Mouse (Mus musculus) limb, embryonic 11.5 days (tissue): ENCODE results near the gene Frmpd1. TPM values are rescaled to one million over a fixed set of nuclear protein-coding genes. Genes with fewer than 3 reads are reported as not detected.

Experiments
- ATAC-seq: fragments of 200-750 bp; cut with Nextera tagmentation; 2 replicates; pipeline ENCODE4 v1.8.0; 2017; ENCODE audit warnings: low read depth; ENCODE audit not compliant: insufficient number of reproducible peaks, low FRiP score, low TSS enrichment
- DNase-seq: peaks from one replicate; pipeline ENCODE4 v3.0.0-alpha.2; 2015; ENCODE audit warnings: low spot score
- H3K27ac ChIP-seq: fragments of 300-500 bp; sonication (generic); replicated peaks from 2 replicates; pipeline ENCODE4 v1.5.1; 2014; ENCODE audit warnings: low read depth, mild to moderate bottlenecking, low read length
- H3K27me3 ChIP-seq: fragments of 300-500 bp; sonication (generic); 2 replicates; pipeline ENCODE4 v1.6.1; 2014; ENCODE audit warnings: mild to moderate bottlenecking, low read length, mixed read lengths; ENCODE audit not compliant: control insufficient read depth, insufficient read depth
- H3K36me3 ChIP-seq: fragments of 300-500 bp; sonication (generic); 2 replicates; pipeline ENCODE4 v1.6.1; 2014; ENCODE audit warnings: mild to moderate bottlenecking, low read length, moderate library complexity, mixed read lengths; ENCODE audit not compliant: control insufficient read depth, insufficient read depth
- H3K4me1 ChIP-seq: fragments of 300-500 bp; sonication (generic); 2 replicates; pipeline ENCODE4 v1.6.1; 2014; ENCODE audit warnings: low read length, mixed read lengths; ENCODE audit not compliant: control insufficient read depth, insufficient read depth
- H3K4me2 ChIP-seq: fragments of 300-500 bp; sonication (generic); 2 replicates; pipeline ENCODE4 v1.6.1; 2014; ENCODE audit warnings: low read depth, mild to moderate bottlenecking, moderate library complexity; ENCODE audit not compliant: severe bottlenecking
- H3K4me3 ChIP-seq: fragments of 300-500 bp; sonication (generic); 2 replicates; pipeline ENCODE4 v1.5.1; 2014; ENCODE audit warnings: low read depth, low read length
- H3K9ac ChIP-seq: fragments of 300-500 bp; sonication (generic); 2 replicates; pipeline ENCODE4 v1.6.1; 2014; ENCODE audit warnings: mild to moderate bottlenecking, low read length
- H3K9me3 ChIP-seq: fragments of 300-500 bp; sonication (generic); 2 replicates; pipeline ENCODE4 v1.6.1; 2016; ENCODE audit warnings: low read length; ENCODE audit not compliant: control insufficient read depth
- WGBS: fragments of 180-500 bp; shearing (Covaris S2); extraction: QIAGEN DNeasy Blood & Tissue Kit; methylation state at CpG from one replicate; pipeline ENCODE4 v1.1.7; 2014; 5-methylcytosine and 5-hydroxymethylcytosine counted together
- polyA plus RNA-seq: library from polyadenylated mRNA; unstranded; fragments of >200 nt; fragmentation: Nextera tagmentation; extraction: Ambion mirVana; gene quantifications from 2 replicates; pipeline ENCODE4 v1.2.1, GENCODE M21; 2014

The Frmpd1 gene
- polyA plus RNA-seq, 1 experiment from 2014 or later = 0.96 TPM

GRCm38 (mm10) chr4:45212342-45213063 lies 27.8 kb downstream of the Frmpd1 start:
- Histone ChIP-seq H3K27me3 (no peaks in the 10 kb centered on the region), H3K36me3 (no peaks in the 10 kb centered on the region), H3K9ac (no peak overlapping the region), H3K4me2 (no peak overlapping the region), H3K9me3 (no peaks in the 10 kb centered on the region), H3K4me1 (no peaks in the 10 kb centered on the region), H3K4me3 (no peak overlapping the region), H3K27ac (no peak overlapping the region)
- DNase-seq (no peak), ATAC-seq (no peak)
- WGBS = 70% methylated on average over 11 of the region's 11 CpGs

- Histone ChIP-seq H3K9ac (no peak overlapping the region), H3K9me3 (no peaks in the 10 kb centered on the region), H3K4me1 (no peaks in the 10 kb centered on the region), H3K4me2 (no peak overlapping the region), H3K4me3 (no peak overlapping the region), H3K36me3 (no peaks in the 10 kb centered on the region), H3K27me3 (no peaks in the 10 kb centered on the region), H3K27ac (no peak overlapping the region)
- ATAC-seq = no peak
- DNase-seq = no peak
- 85% methylated on average over 8 of the region's 8 CpGs for WGBS
Observed at GRCm38 (mm10) chr4:45219946-45220345, 35.3 kb downstream of the Frmpd1 start.

DNA sequence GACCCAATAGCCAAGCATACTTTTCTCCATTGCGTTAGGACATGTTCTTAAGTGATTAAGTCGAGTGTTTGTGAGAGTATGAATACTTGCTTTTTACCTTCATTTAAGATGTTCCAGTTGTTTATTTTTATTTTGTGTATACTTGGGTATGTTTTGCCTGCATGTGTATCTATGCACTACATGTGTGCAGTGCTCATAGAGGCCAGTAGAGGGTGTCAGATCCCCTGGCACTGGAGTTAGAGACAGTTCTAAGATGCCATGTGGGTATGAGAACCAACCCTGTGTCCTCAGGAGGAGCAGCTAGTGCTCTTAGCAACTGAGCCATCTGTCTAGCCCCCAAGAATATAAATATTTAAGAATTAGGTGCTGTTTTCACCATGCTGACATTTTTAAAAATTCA lies 37.7 kb downstream of the Frmpd1 start:
- Histone ChIP-seq H3K27ac (no peak overlapping the region), H3K9me3 (no peaks in the 10 kb centered on the region), H3K4me1 (no peaks in the 10 kb centered on the region), H3K27me3 (no peaks in the 10 kb centered on the region), H3K4me3 (no peak overlapping the region), H3K36me3 (no peaks in the 10 kb centered on the region), H3K9ac (no peak overlapping the region), H3K4me2 (no peak overlapping the region)
- ATAC-seq (no peak), DNase-seq (no peak)
- 92% methylated on average over 2 of the region's 2 CpGs for WGBS

DNA sequence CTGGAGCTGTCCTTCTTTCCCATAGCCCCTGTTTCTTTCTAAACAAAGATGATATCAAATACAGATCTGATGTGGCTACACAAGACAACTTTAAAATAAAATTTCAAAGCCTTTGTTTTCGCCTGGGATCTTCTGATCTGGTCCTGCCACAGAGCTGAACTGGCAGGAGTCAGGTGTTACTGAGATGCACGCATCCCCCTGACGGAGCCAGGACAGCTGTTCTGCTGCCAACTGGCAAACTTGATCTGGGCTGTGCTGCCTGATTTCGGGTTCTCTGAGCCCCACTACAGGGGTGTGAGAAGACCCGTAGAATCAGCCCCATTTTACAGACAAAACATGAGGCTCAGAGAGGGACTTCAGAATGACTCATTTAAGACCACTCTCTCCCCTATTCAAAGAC lies 45.6 kb downstream of the Frmpd1 start:
- Histone ChIP-seq H3K4me1 (no peaks in the 10 kb centered on the region), H3K27ac (no peak overlapping the region), H3K9me3 (no peaks in the 10 kb centered on the region), H3K36me3 (no peaks in the 10 kb centered on the region), H3K27me3 (no peaks in the 10 kb centered on the region), H3K4me2 (no peak overlapping the region), H3K4me3 (no peak overlapping the region), H3K9ac (no peak overlapping the region)
- WGBS = 76% methylated on average over 5 of the region's 5 CpGs
- DNase-seq (no peak), ATAC-seq (no peak)

- WGBS = 85% methylated on average over 5 of the region's 5 CpGs
- H3K27me3 ChIP-seq = no peaks in the 10 kb centered on the region
- no peaks in the 10 kb centered on the region for H3K4me1 ChIP-seq
- H3K36me3 ChIP-seq = no peaks in the 10 kb centered on the region
- no peak overlapping the region for H3K4me3 ChIP-seq
- H3K9ac ChIP-seq = no peak overlapping the region
- no peaks in the 10 kb centered on the region for H3K9me3 ChIP-seq
- no peak overlapping the region for H3K27ac ChIP-seq
- ATAC-seq (no peak), DNase-seq (no peak)
- no peak overlapping the region for H3K4me2 ChIP-seq
Observed at GRCm38 (mm10) chr4:45238260-45238659, 53.6 kb downstream of the Frmpd1 start.

GRCm38 (mm10) chr4:45241330-45241729 lies 56.7 kb downstream of the Frmpd1 start:
- no peak overlapping the region for H3K27ac ChIP-seq
- H3K4me1 ChIP-seq = no peaks in the 10 kb centered on the region
- H3K9me3 ChIP-seq = no peaks in the 10 kb centered on the region
- H3K9ac ChIP-seq = no peak overlapping the region
- H3K4me2 ChIP-seq = no peak overlapping the region
- no peak for DNase-seq
- H3K36me3 ChIP-seq = no peaks in the 10 kb centered on the region
- 71% methylated on average over 5 of the region's 5 CpGs for WGBS
- H3K27me3 ChIP-seq = no peaks in the 10 kb centered on the region
- no peak overlapping the region for H3K4me3 ChIP-seq
- ATAC-seq = no peak

GRCm38 (mm10) chr4:45242163-45242562 lies 57.5 kb downstream of the Frmpd1 start:
- DNase-seq (no peak), ATAC-seq (no peak)
- H3K4me3 ChIP-seq = no peak overlapping the region
- 65% methylated on average over 7 of the region's 7 CpGs for WGBS
- no peaks in the 10 kb centered on the region for H3K4me1 ChIP-seq
- no peaks in the 10 kb centered on the region for H3K27me3 ChIP-seq
- no peak overlapping the region for H3K9ac ChIP-seq
- H3K27ac ChIP-seq = no peak overlapping the region
- H3K4me2 ChIP-seq = no peak overlapping the region
- H3K9me3 ChIP-seq = no peaks in the 10 kb centered on the region
- H3K36me3 ChIP-seq = no peaks in the 10 kb centered on the region

- no peaks in the 10 kb centered on the region for H3K9me3 ChIP-seq
- no peaks in the 10 kb centered on the region for H3K27me3 ChIP-seq
- WGBS = 72% methylated on average over 15 of the region's 15 CpGs
- no peak overlapping the region for H3K27ac ChIP-seq
- H3K4me3 ChIP-seq = no peak overlapping the region
- no peaks in the 10 kb centered on the region for H3K36me3 ChIP-seq
- H3K4me1 ChIP-seq = no peaks in the 10 kb centered on the region
- ATAC-seq = no peak
- H3K4me2 ChIP-seq = no peak overlapping the region
- H3K9ac ChIP-seq = no peak overlapping the region
- DNase-seq = no peak
Observed at GRCm38 (mm10) chr4:45243211-45243902, 58.7 kb downstream of the Frmpd1 start.
